Mouse (Mus musculus): Measurements from ENCODE around the gene Mrps9. TPM values are rescaled to one million over a fixed set of nuclear protein-coding genes. Genes with fewer than 3 reads are reported as not detected.
"Not testable (repeated sequence)": the region's sequence is repeated elsewhere in the genome, so short reads cannot be mapped to it uniquely, and the experiment has no call there.

Gene Mrps9
- 10 to 100 TPM; 42.2 to 47.2 TPM for total RNA-seq (2021)
- long read RNA-seq, experiment 1, transcript Mrps9-201 (11 exons, 1,418 nt) = major isoform, 53 of 59 reads
- long read RNA-seq, experiment 1, partial matches to known transcripts = 5 of 59 reads
- long read RNA-seq, experiment 1, other reads (novel, unspliced or antisense) = 1 of 59 reads
- long read RNA-seq, experiment 2, transcript Mrps9-201 (11 exons, 1,418 nt) = major isoform, 57 of 65 reads
- long read RNA-seq, experiment 2, partial matches to known transcripts = 2 of 65 reads
- long read RNA-seq, experiment 2, other reads (novel, unspliced or antisense) = 6 of 65 reads

DNA sequence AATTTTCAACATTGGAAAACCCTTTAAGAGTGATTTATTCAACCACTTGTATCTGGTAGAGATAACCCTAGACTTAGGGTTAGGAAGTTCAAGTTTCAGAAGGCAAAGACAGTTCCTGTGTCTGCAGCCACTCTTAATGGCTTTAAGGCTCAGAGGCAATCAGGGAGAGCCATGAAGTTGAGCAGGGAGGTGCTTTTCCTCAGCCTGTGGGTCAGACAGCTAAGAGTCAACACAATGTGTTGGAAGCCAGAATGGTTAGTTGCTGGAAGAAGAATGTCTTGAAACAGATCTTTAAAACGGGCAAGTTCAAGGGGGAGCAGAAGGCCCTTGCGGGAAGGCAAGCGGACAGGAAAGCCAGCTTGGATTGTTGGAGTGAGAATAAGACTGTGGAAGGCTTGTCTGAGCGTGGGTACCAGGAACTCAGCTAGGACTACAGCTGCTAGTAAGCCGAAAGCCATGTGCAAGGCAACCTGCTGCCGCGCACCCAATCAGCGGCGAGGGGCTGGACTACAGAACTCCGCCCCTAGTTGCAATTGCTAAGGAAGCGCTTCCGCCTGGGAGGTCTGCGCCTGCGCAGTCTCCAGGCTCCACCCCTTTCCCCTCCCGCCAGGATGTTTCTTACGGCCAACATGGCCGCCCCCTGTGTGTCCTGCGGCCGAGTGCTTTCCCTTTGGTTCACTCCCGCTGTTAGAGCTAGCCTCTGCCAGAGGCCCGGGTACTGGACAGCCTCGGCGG is at the start of gene Mrps9:
Gene Mrps9, plus strand, starts transcription at position 571 of the 735 bp plus-strand sequence.
- DNase-seq (ENCODE audit: low spot score in 2 of 2) = peak; percentile 95 to 97

DNA sequence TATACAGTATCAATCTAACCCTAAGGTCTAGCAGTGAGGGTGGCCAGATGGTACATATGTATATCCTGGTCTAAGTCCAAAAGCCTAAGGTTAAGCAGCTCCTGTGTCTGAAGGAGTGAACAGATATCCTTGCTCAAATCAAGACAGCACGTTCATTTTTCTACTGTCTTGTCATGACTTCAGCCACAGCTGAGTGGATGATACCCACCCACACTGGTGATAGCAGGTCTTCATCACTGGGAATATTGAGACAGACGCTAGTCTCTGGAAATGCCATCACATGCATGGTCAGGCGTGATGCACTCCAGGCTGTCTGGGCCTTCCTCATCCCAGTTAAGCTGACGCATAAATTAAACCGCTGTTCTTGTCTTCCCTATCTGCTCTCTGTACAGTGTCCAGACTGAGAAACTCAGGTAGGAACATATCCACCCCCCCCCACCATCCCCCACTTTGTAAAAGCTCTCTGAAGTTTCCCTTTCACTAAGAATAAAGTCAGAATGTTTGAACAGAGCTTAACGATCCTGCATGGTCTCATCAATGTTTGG is 37.7 kb upstream of the Mrps9 start:
- no peak for DNase-seq (ENCODE audit: low spot score in 2 of 2)

DNA sequence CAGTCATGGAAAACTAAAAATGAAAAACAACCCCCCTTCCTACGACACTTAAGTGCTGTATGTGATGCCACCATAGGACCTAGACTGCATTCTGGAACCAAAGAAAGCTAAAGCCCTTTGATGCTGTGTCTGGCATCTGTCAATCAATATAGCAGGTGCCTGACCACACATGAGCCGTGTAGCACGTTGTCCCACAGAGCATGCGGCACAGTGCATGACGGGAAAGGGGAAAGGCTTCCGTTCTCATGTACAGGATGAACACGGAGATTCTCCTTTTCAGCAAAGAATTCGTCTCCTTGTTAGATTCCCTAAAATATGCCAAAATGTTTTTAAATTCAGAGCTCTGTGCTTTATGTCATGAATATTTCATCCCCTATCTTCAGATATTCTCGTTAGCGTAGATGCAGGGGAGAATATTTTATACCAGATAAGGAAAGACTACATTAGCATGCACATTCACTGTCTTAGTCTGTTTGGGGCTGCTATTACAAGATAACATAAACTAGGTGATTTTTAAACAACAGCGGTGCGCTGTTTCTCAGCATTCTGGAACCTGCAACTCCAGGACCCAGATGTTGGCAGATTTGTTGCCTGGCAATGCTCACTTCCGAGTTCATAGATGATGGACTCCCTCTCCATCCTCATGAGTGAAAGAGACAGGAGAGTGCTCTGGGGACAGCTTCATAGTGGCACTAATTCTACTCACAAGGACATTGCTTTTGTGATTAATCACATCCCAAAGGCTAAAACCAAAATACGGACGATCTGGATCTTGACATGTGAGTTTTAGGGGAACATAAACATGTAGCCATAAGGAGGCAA is 36.0 kb upstream of the Mrps9 start:
- DNase-seq (ENCODE audit: low spot score in 2 of 2) = no peak

DNA sequence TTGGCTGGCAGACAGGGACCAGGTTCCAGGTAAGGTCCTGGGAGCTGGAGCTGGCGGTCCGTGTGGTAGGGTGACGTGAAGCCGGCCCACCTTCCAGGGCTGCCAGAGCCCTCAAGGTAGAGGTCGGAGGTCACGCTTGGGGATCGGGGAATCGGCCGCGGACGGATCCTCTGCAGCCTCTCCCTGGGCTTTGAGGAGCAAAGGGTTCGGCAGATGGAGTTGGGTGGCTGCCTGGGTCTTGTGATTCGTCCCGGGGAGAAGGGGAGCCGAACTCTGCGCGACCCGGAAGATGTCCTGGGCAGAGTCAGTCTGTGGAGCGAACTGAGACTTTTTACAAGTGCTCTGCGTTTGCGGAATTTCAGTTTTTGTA is 350 bp downstream of the Mrps9 start:
- DNase-seq (ENCODE audit: low spot score in 2 of 2) = peak; percentile 18 to 41

DNA sequence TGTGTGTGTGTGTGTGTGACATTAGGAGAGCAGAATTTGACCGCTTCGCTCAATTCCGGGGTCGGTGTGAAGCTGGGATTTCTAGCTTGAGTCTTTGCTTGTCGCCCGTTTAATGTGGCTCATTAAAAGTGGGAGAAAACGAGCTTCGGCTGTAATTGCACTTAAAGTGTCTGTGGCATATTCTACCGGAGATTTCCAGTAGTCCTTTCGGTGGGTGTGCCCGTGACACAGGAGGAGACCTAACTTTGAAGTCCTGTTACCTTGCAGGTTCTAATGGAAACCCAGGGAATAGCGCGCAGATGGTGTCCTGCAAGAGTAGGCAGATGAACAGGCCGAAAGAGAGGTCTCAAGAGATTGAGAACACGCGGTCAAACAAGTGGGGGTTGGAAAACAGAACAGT is 777 bp downstream of the Mrps9 start:
- no peak for DNase-seq (ENCODE audit: low spot score in 2 of 2)

DNA sequence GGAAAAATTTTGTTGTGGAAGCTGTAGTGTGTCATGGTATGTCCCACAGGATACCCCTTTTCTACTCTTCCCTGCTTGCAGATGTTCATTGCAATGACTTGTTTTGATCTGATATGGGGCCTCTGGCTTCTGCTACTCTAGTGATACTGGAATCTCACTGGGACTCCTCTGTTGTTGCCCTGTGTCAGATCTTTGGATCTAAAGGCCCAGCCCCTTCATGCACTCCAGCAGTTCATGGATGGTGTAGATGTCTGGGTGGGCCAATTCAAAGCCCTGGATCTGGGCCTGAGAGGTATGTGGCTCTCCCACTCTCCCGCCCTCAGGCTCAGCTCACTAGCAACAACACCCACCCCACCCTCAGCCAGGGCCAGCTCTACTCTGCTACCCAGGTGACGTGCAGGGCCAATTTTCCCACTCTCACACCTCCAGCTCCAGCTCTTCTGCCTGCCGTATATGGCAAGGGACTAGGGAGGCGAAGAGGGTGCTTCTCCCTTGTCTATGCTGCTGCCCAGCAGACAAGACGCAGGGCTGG is 13.8 kb downstream of the Mrps9 start:
- no peak for DNase-seq (ENCODE audit: low spot score in 2 of 2)

DNA sequence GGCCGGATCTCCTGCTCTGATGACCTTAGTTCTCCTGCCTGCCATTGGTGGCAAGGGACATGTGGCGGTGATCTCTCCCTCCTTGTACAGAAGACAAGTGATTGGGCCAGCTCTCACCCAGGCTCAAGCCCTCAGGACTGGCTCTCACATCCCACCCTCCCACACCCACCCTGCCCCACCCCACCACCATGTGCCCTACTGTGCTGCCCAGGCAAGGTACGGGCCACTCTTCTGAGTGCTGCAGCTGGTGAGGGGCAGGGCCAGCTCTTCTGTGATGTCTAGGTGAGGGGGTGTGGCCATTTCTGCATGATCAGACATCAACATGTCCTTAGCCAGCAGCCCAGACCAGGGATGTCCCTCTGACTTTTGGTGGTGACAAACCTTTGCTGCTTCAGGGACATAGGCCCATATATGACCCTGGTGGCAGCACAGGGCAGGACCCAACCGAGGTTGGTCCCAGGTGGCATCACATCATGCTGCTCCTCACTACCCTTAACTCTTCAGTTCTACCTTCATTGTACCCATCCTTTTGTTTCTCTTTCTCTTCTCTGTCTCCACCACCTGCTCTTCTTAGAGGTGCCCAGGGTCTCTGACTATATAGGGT is 14.4 kb downstream of the Mrps9 start:
- no peak for DNase-seq (ENCODE audit: low spot score in 2 of 2)

DNA sequence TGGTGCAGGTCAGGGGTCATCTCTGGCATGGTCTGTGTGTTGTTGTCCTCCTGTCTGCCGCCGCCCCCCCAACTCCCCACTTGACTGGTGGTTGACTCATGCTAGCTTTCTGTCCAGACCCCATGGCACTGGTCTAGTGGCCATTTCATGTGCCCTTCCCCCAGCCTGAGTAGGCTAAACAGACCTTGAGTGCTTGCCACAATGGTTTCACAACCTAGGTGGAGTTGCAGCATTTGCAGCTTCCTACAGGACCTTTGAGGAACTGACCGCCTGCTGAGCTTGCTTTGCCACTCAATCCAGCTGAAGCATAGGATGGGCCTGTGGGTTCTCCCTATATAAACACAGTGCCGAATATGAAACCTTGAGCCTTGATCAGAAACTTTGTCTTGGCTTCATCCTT is 15.0 kb downstream of the Mrps9 start:
- no peak for DNase-seq (ENCODE audit: low spot score in 2 of 2)

DNA sequence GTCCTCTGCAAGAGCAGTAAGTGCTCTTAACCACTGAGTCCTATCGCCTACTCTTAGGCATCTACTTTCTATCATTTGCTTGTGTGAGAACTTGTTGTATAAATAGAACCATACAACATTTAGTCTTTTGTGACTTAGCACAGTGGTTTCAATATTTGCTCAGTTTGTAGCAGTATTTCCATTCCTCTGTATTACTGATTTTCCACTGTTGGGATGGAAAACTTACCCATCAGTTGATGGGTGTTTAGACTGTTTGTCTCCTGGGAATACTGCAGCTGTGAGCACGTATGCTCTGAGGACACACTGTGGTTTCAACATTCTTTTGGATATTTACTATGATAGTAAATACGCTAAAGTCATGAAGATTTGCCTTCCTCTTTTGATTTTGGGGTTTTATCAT is 16.2 kb downstream of the Mrps9 start:
- DNase-seq (ENCODE audit: low spot score in 2 of 2) = no peak

DNA sequence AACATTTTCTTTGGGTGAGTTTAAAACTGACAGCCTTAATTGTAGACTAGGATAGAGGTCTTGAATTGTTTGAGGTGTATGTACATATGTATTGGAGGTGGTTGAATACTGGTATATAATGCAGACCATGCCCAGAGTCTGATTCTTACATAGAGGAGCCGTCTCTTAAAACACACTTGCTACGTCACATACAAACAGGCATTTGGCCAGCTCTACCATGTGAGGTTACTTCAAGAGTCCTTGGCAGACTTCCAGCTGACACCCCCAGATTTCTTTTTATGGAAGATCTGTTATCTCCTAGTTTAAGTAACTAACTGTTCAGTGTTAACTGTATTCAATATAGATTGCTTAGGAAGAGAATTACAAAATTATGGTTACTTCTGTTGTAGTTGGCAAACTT is 23.1 kb downstream of the Mrps9 start:
- no peak for DNase-seq (ENCODE audit: low spot score in 2 of 2)

DNA sequence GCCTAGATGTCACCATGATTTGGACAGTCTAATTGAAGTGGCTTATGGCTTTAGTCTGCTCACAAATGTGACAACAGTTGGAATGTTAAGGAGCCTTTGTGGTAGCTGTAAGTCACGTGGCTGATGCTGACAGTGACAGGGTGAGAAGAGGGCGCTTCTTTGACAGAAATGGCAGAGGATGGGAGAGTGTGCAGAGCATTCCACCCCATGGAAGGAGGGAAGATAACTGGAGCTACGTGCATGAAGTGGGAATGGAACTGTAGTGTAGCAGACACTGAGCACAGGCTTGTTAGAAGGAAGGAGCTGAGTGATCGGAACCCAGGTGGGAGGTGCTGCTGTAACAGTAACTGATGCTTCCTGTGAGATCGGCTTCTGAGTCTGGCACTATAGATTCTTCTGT is 24.2 kb downstream of the Mrps9 start:
- no peak for DNase-seq (ENCODE audit: low spot score in 2 of 2)

DNA sequence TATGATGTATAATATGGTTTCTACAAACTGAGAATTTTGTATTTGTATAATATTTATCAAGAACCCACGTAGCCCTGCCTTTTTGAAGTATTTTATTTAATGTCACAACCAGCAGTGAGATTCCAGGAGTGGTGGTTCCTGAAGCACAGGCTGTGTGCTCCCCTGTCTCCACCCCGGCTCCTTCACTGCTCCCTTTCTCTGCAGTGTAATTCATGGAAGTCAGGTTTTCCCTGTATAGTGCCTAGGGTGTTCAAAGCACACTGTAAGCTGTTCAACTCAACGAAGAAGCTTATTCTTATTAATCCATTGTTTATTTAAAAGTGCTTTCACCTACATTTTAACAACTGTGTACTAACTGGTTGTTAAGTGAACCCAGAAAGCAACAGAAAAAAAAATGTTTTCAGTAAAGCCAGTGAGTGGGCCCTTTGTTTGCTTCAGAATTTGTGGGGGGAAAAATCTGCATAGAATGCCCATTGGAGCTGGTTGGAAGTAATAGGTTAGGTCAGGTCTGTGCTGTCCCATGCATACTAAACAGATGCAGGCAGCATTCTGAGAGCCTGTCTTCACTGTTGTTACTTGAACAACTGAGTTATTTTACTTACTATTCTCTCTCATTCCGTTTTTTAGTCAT is 25.5 kb downstream of the Mrps9 start:
- DNase-seq (ENCODE audit: low spot score in 2 of 2) = no peak

DNA sequence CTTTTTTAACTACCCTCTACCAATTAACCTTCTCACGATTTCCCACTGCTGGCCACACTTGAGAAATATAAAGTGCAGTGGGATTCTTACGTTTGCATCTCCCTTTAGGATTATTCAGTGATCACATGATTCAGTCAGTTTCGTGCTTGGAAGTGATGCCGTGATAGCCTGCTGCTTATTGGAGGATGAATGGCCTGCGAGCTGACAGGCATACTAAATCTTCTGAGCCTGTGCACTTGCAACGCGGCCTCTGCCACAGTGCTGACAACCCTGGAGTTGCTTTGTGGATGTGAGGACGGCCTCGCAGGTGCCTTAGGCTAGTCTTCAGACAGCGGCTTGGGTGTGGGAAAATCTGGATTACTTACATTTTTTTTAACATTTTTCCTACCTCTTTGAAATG is 26.2 kb downstream of the Mrps9 start:
- DNase-seq (ENCODE audit: low spot score in 2 of 2) = no peak

DNA sequence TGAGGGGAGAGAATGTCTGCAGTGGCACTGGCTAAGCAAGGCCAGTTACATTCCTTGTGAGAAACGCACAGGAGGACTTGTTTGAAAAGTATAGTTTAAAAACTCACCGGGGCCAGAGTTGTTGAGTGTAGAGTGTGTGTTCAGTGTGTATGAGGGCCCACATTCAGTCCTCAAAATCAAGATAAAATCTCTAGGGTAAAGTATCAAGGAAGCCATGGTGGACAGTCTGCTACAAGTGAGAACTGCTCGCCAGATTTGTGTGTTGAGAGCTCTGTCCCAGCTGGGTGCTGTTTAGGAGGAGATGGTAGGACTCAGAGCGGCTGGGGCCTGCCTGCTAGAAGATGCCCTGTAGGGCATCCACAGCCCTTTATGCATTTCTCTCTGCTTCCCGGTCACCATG is 27.8 kb downstream of the Mrps9 start:
- no peak for DNase-seq (ENCODE audit: low spot score in 2 of 2)

DNA sequence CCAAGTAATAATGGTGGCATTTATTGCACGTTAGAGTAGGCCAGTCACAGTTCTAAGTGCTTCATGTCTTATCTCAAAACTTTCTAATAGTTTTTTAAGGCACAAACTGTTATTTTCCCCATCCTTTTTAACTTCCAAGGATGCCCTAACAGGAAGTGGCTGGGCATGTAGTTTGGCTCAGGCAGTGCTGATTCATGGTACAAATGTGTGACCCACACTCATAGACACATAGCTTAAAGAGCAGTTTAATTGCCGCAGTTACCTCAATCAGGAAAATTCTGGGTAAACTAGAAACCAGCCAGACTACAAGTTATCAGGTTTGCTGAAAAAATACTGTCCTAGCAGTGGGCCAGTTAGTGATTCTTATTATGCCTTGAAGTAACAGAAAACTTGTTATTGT is 31.2 kb downstream of the Mrps9 start:
- no peak for DNase-seq (ENCODE audit: low spot score in 2 of 2)

DNA sequence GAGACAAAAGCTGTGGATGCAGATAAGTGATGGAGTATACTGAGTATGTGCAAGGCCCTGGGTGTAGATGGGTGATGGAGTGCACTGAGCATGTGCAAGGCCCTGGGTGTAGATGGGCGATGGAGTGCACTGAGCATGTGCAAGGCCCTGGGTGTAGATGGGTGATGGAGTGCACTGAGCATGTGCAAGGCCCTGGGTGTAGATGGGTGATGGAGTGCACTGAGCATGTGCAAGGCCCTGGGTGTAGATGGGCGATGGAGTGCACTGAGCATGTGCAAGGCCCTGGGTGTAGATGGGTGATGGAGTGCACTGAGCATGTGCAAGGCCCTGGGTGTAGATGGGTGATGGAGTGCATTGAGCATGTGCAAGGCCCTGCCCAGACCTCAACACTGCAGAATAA is 32.4 kb downstream of the Mrps9 start:
- DNase-seq (ENCODE audit: low spot score in 2 of 2) = not testable (repeated sequence)

DNA sequence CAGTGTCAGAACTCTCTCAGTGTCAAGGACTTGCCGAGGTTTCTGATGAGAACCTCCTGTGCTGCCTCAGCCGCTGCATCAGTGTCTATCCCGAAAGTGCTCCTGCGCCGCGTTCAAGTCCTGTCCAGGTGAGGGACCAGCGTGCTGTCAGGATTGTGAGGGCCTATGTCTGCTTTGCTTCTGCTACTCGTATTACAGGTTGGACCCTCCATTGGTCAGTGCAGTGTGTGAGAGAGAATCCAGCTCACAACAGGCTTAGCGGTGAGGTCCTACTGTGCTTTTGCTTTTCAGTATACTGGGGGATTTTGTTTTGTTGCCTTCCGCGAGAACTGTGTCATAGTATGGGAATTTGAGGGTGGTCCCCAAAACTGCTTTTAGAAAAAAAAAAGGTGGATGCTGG is 36.8 kb downstream of the Mrps9 start:
- no peak for DNase-seq (ENCODE audit: low spot score in 2 of 2)

DNA sequence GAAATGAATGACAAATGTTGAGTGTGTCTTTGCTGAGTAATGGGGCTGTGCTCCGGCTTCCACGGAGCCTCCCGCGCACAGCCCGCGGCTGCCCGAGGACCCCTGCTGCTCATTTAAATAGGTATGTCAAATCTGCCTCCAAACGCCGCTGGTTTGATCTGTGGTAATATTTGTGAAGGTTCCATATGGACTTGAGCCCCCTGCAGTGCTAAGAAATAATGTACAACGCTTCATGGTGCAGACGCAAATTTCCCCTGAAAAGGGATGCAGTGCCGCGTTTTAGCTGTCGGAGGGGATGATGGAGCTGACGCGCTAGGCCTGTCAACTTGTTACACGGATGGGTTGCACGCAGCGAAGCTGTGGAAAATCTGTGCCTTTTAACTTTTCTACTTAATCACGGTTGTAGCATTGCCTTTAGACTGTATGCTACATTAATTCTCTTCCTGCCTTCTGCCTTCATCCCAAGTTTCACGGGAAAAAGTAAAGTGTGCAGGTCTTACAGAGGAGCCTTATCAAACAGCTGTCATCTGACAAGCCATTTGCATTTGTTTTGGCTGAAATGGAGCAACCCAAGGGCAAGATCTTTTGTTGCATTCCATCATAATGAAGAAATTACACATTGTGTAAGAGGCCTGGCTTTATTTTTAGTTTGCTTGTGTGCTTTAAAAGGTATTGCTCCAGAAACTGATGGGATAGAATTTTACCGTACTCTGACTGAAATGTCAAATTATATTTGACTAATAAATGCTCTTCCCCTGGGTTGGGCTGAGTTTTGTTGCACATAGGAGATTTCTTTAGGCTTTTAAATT is 37.7 kb downstream of the Mrps9 start:
- DNase-seq (ENCODE audit: low spot score in 2 of 2) = no peak

DNA sequence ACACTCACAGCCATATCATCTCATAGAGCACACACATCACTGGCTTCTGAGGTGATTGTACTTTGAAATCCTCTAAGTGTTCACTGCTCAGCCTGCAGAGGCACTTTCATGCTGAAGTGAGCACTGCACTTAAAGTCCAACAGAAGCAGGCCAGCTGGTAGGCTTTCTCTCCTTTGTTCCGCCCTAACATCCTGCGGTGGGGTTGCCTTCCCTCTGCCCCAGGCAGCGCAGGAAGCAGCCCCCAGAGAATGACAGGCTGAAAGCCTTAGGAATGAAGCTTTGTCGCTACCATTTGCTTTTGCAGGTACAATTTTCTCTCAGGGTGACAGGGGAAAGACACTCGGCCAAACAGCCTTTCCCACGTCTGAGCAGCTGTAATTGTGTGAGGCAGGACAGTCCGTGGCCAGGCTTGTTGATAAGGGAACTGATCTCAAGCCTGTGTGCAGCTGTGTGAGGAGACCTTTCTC is 38.4 kb downstream of the Mrps9 start:
- DNase-seq (ENCODE audit: low spot score in 2 of 2) = no peak

DNA sequence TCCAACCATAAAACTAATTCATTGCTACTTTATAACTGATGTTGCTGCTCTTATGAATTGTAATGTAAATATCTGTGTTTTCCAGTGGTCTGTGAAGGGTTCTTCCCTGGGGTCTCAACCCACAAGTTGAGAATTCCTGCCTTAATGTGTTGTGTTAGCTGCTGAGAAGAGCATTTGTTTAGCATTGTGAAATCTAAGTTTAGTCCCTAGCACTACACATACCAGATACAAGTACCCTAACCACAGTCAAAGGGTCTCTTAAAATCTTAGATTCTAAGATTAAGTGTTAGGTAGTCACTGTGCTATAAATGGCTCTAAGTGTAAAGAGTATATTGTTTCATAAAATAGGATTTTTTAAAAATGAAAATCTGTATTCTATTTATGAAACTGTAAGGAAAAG is 43.7 kb downstream of the Mrps9 start:
- no peak for DNase-seq (ENCODE audit: low spot score in 2 of 2)
